Mouse (Mus musculus) heart, embryonic 12.5 days (tissue): ENCODE data around the gene Dnttip2. TPM values are rescaled to one million over a fixed set of nuclear protein-coding genes. Genes with fewer than 3 reads are reported as not detected.
A peak's percentile ranks its signal among the peaks of the same experiment; 100 is the strongest.

ENCODE experiments used
- ATAC-seq: fragments of 200-750 bp; cut with Nextera tagmentation; 2 replicates; pipeline ENCODE4 v1.8.0; 2017; ENCODE audit warnings: moderate TSS enrichment, moderate library complexity; ENCODE audit not compliant: insufficient number of reproducible peaks, low FRiP score
- H3K27ac ChIP-seq: fragments of 300-500 bp; sonication (generic); 2 replicates; pipeline ENCODE4 v1.5.1; 2016; ENCODE audit warnings: mild to moderate bottlenecking, moderate library complexity; ENCODE audit not compliant: poor library complexity, severe bottlenecking
- H3K27me3 ChIP-seq: fragments of 300-500 bp; sonication (generic); replicated peaks from 2 replicates; pipeline ENCODE4 v1.6.1; 2016; ENCODE audit warnings: mild to moderate bottlenecking, moderate library complexity
- H3K36me3 ChIP-seq: fragments of 300-500 bp; sonication (generic); 2 replicates; pipeline ENCODE4 v1.6.1; 2016; ENCODE audit warnings: mild to moderate bottlenecking, moderate library complexity
- H3K4me1 ChIP-seq: fragments of 300-500 bp; sonication (generic); replicated peaks from 2 replicates; pipeline ENCODE4 v1.6.1; 2016; ENCODE audit warnings: mild to moderate bottlenecking
- H3K4me2 ChIP-seq: fragments of 300-500 bp; sonication (generic); 2 replicates; pipeline ENCODE4 v1.6.1; 2016; ENCODE audit warnings: mild to moderate bottlenecking, moderate library complexity
- H3K4me3 ChIP-seq: fragments of 300-500 bp; sonication (generic); 2 replicates; pipeline ENCODE4 v1.5.1; 2016; ENCODE audit warnings: mild to moderate bottlenecking
- H3K9ac ChIP-seq: fragments of 300-500 bp; sonication (generic); 2 replicates; pipeline ENCODE4 v1.6.1; 2016; ENCODE audit warnings: mild to moderate bottlenecking, moderate library complexity
- H3K9me3 ChIP-seq: fragments of 300-500 bp; sonication (generic); replicated peaks from 2 replicates; pipeline ENCODE4 v1.6.1; 2016; ENCODE audit warnings: mild to moderate bottlenecking, moderate library complexity
- WGBS: fragments of 180-500 bp; shearing (Covaris S2); methylation state at CpG from one replicate; pipeline ENCODE4 v1.1.7; 2016; 5-methylcytosine and 5-hydroxymethylcytosine counted together
- polyA plus RNA-seq: library from polyadenylated mRNA; unstranded; fragments of >200 nt; fragmentation: Nextera tagmentation; extraction: Ambion mirVana; gene quantifications from 2 replicates; pipeline ENCODE4 v1.2.1, GENCODE M21; 2016

The Dnttip2 gene
- polyA plus RNA-seq, 1 experiment from 2014 or later: 50.1 TPM

DNA sequence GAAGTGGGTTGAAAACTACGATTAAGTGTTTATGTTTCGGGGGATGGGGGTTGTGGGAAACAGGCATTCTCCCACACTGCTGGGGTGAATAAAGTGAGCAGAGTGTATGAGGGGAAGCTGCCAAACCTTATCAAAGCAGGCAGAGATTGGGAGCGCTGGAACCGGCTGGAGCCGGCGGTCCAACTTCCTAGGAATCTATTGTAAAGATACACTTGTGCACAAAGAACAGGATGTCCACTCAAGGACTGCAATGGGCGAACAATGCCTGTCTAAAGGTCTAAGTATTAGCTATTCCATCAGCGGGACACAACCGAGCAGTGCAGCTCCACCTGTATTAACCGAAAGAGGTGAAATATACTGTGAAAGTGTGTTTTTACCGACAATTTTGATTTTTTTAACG, 17.6 kb downstream of the Dnttip2 start:
- Histone ChIP-seq H3K27me3 (0 out of 2 replicates have a peak, but pooled peaks cover 2% of the 10 kb centered on the region), H3K27ac (peak overlapping the region; percentile 95), H3K9ac (peak overlapping the region; percentile 89; the same call in 1 of the 2 replicates), H3K4me2 (peak overlapping the region; percentile 82), H3K9me3 (no peaks in the 10 kb centered on the region), H3K4me1 (peaks cover 30% of the 10 kb centered on the region), H3K36me3 (no peaks in the 10 kb centered on the region), H3K4me3 (peak overlapping the region; percentile 92; the same call in 1 of the 2 replicates)
- ATAC-seq: peak; percentile 41; the same call in 1 of the 2 replicates
- WGBS: 27% methylated on average over 12 of the region's 12 CpGs

DNA sequence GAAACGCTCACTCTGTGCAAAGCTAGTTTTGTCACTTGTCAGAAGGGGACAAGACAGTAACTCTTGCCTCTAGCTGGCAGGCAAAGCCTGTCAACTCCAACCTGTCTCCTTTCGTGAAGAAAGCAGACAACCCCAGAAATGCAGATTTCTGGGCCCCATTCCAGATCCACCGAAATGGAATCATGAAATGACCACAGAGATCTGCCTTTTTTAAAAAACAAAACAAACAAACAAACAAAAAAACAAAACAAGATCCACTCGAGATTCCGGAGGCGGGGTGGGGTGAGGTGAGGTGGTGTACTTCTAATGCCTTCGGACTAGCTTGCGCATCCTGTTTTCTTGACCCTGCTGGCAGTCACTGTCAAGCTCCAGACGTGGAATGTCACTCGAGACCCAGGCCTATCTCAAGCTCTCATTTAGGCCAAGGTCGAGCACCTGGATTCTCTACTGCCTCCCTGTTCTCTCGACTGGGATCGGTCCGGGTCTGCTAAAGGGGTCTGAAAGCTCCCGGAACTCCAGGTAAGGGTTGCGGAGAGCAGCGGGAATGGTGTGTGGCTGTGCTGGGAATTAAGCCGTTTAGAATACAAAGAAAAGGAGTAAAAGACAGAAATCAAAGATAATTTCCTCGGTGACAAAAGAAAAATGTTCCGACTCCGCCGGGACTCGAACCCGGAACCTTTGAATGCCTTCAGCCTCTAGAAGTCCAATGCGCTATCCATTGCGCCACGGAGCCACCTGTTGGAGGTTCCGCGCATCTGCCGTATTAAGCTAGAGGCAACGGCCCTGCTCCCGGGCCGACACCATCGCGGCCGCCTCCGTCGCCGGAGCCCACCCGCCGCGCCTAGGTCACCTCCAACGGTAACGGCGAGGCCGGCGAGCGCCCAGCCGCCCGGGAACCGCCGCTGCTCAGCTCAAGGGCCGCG, 18.4 kb downstream of the Dnttip2 start:
- WGBS: 6% methylated on average over 54 of the region's 54 CpGs

DNA sequence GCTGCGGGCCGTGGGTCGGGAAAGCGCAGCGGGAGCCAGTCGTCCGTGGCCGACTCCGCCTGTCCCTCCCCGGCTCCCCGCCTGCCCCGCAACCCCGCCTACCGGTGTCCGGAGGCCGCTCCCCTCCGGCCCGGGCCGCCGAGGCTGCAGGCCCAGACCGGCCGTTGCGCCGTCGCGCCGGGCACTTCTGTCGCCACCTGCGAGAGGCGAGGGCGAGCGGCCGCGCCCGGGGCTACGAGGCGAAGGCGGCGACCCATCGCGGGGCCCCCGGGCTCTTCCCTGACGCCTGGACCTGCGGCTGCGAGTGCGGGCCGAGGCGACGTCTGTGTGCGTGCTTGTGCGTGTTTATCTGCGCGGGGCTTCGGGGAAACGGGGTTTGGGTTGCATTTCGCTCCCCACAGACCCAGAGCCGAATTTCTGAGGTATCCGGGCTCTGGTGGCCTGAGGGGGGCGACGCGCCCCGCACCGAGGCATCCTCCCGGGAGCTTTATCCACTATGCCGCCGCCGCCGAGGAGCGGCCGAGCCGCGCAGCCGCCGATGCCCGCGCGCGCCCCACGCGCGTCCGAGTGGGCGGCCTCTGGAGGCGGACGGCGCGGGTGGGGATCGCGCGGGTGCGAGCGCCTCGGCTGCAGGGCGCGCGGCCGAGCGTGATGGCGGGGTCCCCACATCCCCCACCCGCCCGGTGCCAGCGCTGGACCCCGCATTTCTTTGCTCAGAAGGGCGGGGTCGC, 19.2 kb downstream of the Dnttip2 start:
- H3K4me2 ChIP-seq: peak overlapping the region; percentile 82
- WGBS: under 1% methylated on average over 84 of the region's 105 CpGs

More for the DNA sequence above, 18.4 kb downstream of the Dnttip2 start:
- peaks cover 33% of the 10 kb centered on the region for H3K4me1 ChIP-seq
- H3K9ac ChIP-seq: peak overlapping the region; percentile 89
- peak overlapping the region; percentile 92 for H3K4me3 ChIP-seq
- no peaks in the 10 kb centered on the region for H3K9me3 ChIP-seq
- H3K27me3 ChIP-seq: 0 out of 2 replicates have a peak, but pooled peaks cover 4% of the 10 kb centered on the region
- peak overlapping the region; percentile 82 for H3K4me2 ChIP-seq
- peak overlapping the region; percentile 95 for H3K27ac ChIP-seq
- ATAC-seq: peak; percentile 87
- no peaks in the 10 kb centered on the region for H3K36me3 ChIP-seq

GRCm38 (mm10) chr3:122293954-122294850, 20.0 kb downstream of the Dnttip2 start, which contains the start of gene Bcar3:
TSS of gene Bcar3 (plus strand) at chr3:122294136.
- peaks cover 9% of the 10 kb centered on the region; the same call in 1 of the 2 replicates for H3K27me3 ChIP-seq
- peak; percentile 74 for ATAC-seq
- H3K9me3 ChIP-seq: no peaks in the 10 kb centered on the region
- H3K4me1 ChIP-seq: peaks cover 33% of the 10 kb centered on the region
- H3K36me3 ChIP-seq: no peaks in the 10 kb centered on the region
- 8% methylated on average over 37 of the region's 37 CpGs for WGBS
- peak within 1 kb of the TSS; percentile 89 for H3K9ac ChIP-seq
- peak within 1 kb of the TSS; percentile 82 for H3K4me2 ChIP-seq
- peak within 1 kb of the TSS; percentile 92 for H3K4me3 ChIP-seq
- peak within 1 kb of the TSS; percentile 95 for H3K27ac ChIP-seq

More for the DNA sequence above, 19.2 kb downstream of the Dnttip2 start:
- H3K9ac ChIP-seq: peak overlapping the region; percentile 89
- H3K4me1 ChIP-seq: peaks cover 33% of the 10 kb centered on the region
- peak overlapping the region; percentile 92 for H3K4me3 ChIP-seq
- 0 out of 2 replicates have a peak, but pooled peaks cover 4% of the 10 kb centered on the region for H3K27me3 ChIP-seq
- H3K27ac ChIP-seq: peak overlapping the region; percentile 95
- peak; percentile 89 for ATAC-seq
- H3K36me3 ChIP-seq: no peaks in the 10 kb centered on the region
- H3K9me3 ChIP-seq: no peaks in the 10 kb centered on the region

DNA sequence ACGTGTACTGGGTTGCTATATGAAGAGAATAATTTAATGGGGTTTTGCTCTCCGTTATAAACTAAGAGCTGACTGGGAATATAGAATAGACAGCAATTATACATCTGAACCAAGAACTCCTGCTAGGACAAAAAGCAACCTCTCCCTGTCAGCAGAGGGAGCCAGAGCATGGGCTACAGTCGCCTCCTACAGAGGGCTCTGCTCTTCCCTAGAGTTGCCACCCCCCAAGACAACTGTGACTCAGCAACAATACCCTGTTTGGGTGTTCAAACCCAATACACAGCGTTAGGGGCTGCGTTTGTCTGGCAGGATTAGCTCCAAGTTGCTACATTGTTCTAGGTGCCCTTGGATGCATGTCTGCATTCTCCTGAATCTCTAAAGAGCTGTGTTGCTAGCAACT, 21.3 kb downstream of the Dnttip2 start:
- H3K27me3 ChIP-seq: peaks cover 15% of the 10 kb centered on the region; the same call in 1 of the 2 replicates
- no peak overlapping the region for H3K27ac ChIP-seq
- H3K4me1 ChIP-seq: peaks cover 28% of the 10 kb centered on the region
- 14% methylated on average over 5 of the region's 5 CpGs for WGBS
- ATAC-seq: no peak
- H3K4me2 ChIP-seq: no peak overlapping the region
- no peak overlapping the region for H3K9ac ChIP-seq
- H3K4me3 ChIP-seq: no peak overlapping the region
- H3K9me3 ChIP-seq: no peaks in the 10 kb centered on the region
- no peaks in the 10 kb centered on the region for H3K36me3 ChIP-seq

DNA sequence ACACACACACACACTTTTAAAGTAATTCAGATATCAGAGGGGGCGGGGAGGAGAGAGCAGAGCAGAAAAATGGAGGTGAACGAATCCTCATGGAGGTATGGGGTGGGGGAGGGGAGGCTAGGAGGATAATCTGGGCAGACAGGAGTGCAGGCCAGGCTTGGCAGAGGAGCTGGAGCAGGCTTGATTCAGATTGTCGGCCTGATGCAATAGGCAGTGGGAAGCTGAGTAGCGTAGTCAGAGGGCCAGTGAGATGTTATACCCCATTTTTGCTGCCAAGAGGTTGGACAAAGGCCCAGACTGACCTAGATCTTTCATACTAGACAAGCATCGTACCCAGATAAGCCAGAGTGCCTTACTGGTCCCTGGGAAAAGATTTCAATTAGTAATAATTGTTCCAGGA, 22.8 kb downstream of the Dnttip2 start:
- 50% methylated on average over 5 of the region's 5 CpGs for WGBS
- no peak overlapping the region for H3K4me3 ChIP-seq
- peaks cover 16% of the 10 kb centered on the region; the same call in 1 of the 2 replicates for H3K27me3 ChIP-seq
- peaks cover 30% of the 10 kb centered on the region for H3K4me1 ChIP-seq
- no peaks in the 10 kb centered on the region for H3K36me3 ChIP-seq
- ATAC-seq: no peak
- H3K27ac ChIP-seq: no peak overlapping the region
- H3K4me2 ChIP-seq: no peak overlapping the region
- H3K9me3 ChIP-seq: no peaks in the 10 kb centered on the region
- no peak overlapping the region for H3K9ac ChIP-seq

- Histone ChIP-seq H3K4me3 (no peak overlapping the region), H3K4me1 (peaks cover 13% of the 10 kb centered on the region), H3K27ac (no peak overlapping the region), H3K4me2 (no peak overlapping the region), H3K9ac (no peak overlapping the region), H3K9me3 (no peaks in the 10 kb centered on the region), H3K27me3 (peaks cover 28% of the 10 kb centered on the region), H3K36me3 (no peaks in the 10 kb centered on the region)
- WGBS: 51% methylated on average over 9 of the region's 9 CpGs
- ATAC-seq: no peak
Measured at GRCm38 (mm10) chr3:122300983-122301919, 27.1 kb downstream of the Dnttip2 start.

- ATAC-seq: no peak
- 88% methylated on average over 4 of the region's 4 CpGs for WGBS
- peaks cover 41% of the 10 kb centered on the region for H3K27me3 ChIP-seq
Measured at GRCm38 (mm10) chr3:122304560-122304959, 30.4 kb downstream of the Dnttip2 start.

GRCm38 (mm10) chr3:122307894-122308671, 33.9 kb downstream of the Dnttip2 start:
- H3K27ac ChIP-seq: no peak overlapping the region
- no peak overlapping the region for H3K9ac ChIP-seq
- no peak overlapping the region for H3K4me2 ChIP-seq
- 61% methylated on average over 4 of the region's 4 CpGs for WGBS
- H3K9me3 ChIP-seq: no peaks in the 10 kb centered on the region
- no peak overlapping the region for H3K4me3 ChIP-seq
- H3K36me3 ChIP-seq: no peaks in the 10 kb centered on the region
- H3K27me3 ChIP-seq: peaks cover 56% of the 10 kb centered on the region
- H3K4me1 ChIP-seq: no peaks in the 10 kb centered on the region
- ATAC-seq: peak; percentile 34; the same call in 1 of the 2 replicates

More at GRCm38 (mm10) chr3:122304560-122304959, 30.4 kb downstream of the Dnttip2 start:
- Histone ChIP-seq H3K9ac (no peak overlapping the region), H3K4me3 (no peak overlapping the region), H3K27ac (no peak overlapping the region), H3K4me2 (no peak overlapping the region), H3K36me3 (no peaks in the 10 kb centered on the region), H3K4me1 (peaks cover 10% of the 10 kb centered on the region), H3K9me3 (no peaks in the 10 kb centered on the region)
